Mouse (Mus musculus) spleen, postnatal 36 days (tissue): ENCODE measurements around the gene Cotl1.

Experiments used
- DNase-seq, 2 experiments: peaks; one replicate each; pipeline ENCODE4 v3.0.0; 2022; ENCODE audit warnings: low spot score in 2 of 2, mixed read lengths in 1 of 2

Cotl1 gene

GRCm38 (mm10) chr8:119788607-119789381 lies 51.5 kb downstream of the Cotl1 start:
- DNase-seq = no peak

DNA sequence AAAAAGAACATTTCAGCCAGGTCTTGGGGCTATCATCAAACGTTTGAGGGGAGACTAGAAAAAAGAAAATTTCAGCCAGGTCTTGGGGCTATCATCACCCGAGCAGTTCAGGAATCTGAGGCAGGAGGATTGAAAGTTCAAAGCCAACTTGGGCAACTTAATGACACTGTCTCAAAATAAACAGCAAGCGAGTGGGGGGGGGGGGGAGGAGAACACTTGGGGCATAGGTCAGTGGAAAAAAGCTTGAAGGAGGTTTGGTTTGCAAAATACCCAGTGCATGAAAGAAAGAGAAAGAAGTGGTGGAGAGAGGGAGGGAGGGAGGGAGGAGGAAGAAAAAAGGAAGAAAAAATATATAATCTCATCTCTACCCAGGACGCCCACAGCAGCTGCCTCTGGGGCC lies 53.0 kb downstream of the Cotl1 start:
- DNase-seq = no peak

DNA sequence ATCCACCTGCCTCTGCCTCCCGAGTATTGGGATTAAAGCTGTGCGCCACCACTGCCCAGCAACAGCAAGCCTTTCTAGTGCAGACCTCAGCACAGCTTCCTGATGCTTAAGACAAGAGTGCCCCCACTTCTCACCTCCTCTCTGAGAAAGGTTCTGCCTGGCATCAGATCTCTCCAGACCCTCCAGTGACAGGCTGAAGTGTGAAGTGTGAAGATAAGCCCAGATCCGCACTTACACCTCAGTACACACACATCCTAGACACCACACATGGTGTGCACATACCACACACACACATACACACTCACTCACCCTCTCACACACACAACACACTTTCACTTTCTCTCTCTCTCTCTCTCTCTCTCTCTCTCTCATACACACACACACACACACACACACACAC lies 53.5 kb downstream of the Cotl1 start:
- no peak for DNase-seq

GRCm38 (mm10) chr8:119785764-119786405 lies 54.5 kb downstream of the Cotl1 start:
- DNase-seq = no peak

GRCm38 (mm10) chr8:119784676-119785075 lies 55.7 kb downstream of the Cotl1 start:
- DNase-seq = no peak

DNA sequence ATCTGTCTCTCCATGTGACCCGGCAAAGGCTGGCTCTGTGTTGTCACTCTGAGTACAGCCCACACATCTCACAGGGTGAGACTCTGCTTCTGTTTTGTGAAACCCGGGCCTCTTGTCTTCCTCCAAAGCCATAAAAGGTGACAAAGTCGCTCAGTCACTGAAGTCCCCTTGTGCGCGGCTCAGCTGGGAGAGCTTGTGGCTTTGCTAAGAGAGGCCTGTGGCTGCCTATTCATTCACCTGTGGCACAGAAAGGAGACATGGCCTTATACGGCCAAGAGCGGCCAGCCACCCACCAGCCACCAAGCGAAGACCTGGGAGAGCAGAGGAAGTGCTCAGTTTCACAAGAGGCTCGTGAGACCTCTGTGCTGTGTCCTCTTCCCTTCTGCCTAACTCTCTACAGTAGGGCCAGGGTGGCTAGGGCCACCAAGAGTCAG lies 56.2 kb downstream of the Cotl1 start:
- DNase-seq = peak; percentile 91

- DNase-seq = peak; percentile 46 to 51
Observed at GRCm38 (mm10) chr8:119783579-119783978, 56.8 kb downstream of the Cotl1 start.

DNA sequence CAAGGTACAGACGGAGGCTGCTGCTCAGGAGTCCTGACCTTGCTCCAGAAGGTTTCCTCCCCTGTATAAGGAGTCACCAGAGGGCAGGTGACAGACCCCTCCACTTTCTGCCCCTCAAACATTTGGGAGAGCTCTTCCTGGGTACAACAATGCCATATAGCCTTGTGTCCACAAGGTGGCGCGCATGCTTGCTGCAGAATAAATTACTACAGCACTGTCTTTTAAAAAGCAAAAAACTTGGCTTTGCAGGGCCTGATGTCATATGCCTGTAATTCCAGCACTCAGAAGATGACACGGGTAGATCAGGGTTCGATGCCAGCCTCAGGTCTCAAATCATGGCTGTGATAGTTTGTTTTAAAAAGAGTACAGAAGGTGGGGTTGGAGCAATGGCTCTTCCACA lies 57.6 kb downstream of the Cotl1 start:
- peak; percentile 68 to 80 for DNase-seq

- DNase-seq = no peak
Observed at GRCm38 (mm10) chr8:119781086-119781840, 59.1 kb downstream of the Cotl1 start.

DNA sequence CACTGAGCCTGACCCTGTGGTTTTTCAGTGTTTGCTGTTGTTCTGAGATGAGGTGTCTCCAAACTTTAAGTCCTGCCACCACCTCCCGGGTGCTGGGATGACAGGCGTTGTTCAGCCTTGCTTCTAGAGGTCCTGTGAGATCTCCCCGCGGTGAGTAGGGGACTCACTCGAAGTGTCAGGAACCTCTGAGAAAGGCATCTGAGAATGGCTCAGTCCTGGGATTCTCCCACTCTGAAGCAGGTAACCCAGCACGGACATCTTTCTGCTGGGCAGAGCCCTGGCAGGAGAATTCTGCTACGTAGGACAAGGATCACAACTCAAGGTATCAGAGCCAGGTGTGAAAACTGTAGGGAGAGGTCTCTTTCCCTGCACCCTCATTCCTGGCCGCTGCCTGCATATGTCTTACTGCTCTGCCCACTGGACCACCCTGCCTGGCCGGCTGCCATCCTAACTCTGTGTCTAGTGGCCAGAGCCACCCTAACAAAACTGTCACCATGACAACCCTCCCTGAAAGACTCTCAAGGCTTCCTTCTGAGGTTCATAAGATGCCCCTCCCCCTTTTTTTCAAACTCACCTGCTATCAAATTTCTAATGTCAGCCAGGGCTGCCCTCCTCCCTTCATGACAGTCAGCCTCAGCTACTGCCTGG lies 59.8 kb downstream of the Cotl1 start:
- no peak for DNase-seq

DNA sequence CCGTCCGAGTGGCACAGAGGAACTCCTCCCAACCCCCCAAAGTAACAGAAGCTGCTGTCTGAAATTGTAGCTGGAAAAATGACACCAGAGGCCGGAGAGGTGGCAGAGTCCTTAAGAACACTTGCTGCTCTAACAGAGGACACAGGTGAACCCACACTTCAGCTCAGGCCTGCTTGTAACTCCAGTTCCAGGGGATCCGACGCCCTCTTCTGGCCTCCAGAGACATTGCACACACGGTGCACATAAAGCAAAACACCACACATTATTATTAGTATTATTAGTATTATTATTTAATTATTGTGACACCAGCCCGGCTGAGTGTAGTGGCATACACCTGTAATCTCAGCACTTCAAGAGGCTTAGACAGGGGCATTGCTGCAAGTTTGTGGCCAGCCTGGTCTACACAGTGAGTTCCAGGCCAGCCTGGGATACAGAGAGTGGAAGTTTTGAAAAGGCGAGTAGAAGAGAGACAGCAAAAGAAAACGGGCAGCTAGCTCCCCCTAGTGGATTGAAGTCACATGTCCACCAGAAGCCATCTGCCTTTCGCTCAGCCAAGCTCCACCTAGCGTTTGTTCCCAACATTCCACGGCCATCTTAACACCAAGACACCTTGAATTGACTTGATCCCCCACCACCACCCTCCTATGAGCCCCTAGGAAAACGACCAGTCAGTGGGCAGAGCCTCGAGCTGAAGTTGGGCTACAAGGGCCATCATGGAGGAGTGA lies 61.2 kb downstream of the Cotl1 start:
- DNase-seq = peak; percentile 77 to 81

DNA sequence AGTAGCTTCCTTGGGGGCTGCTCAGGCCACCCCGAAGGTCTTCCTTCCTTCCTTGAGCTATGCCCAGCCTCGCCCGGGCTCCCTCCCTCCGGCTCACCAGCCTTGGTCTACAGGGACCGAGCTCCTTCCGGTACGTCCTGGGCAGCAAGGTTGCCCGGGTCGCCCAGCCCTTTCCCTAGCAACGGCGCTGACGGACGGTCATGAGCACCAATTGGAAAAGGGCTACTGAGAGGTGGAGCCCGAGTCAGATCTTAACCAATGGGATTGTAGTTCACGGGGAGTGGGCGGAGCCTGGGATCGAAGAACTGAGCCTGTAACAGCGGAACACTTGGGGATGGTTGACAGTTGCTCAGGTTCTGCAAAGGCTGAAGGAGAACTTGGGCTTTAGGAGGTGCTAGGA lies 62.1 kb downstream of the Cotl1 start, which contains the start of gene Tldc1:
Gene Tldc1, minus strand, starts transcription at position 154 of the 400 bp plus-strand sequence.
- peak; percentile 98 for DNase-seq

DNA sequence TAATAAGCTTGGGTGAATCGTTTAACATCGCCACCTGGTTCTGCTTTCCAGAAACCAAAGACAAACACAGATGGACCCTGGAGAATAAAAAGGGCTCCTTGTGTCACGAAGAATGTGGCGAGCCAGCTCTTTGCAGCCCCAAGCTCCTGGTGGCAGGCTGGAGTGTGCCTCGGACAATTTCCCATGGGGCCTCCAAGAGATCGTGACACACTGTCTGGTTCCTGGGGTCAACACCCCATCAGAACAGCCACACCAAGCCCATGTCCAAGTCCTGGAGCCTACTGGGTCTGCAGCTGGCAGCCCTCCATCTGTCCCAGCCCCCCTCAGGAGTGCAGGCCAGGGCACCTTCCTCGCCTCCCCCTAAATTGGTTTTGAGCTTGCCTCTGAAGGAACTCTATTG lies 62.6 kb downstream of the Cotl1 start:
- DNase-seq = no peak

- DNase-seq = no peak
Observed at GRCm38 (mm10) chr8:119776668-119777245, 63.6 kb downstream of the Cotl1 start.

GRCm38 (mm10) chr8:119765761-119766444 lies 74.4 kb downstream of the Cotl1 start:
- DNase-seq = no peak

DNA sequence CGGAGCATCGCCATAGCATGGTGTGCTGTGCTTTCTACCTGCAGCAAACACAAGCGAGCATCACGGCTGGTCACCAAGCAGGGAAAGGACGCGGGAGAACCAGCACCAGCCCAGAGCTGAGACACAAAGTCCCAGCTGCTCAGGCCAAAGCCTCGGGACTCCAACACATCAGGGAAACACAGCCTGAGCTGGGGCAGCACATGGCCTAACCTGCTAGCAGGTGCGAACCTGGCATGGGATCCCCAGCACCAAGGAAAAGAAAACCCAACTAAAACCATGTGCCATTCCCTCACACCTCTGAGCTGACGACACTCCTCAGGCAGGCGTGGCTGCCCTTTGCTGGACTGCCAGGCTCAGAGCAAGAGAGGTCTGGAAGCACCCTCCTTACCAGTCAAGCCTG lies 75.0 kb downstream of the Cotl1 start:
- no peak for DNase-seq

DNA sequence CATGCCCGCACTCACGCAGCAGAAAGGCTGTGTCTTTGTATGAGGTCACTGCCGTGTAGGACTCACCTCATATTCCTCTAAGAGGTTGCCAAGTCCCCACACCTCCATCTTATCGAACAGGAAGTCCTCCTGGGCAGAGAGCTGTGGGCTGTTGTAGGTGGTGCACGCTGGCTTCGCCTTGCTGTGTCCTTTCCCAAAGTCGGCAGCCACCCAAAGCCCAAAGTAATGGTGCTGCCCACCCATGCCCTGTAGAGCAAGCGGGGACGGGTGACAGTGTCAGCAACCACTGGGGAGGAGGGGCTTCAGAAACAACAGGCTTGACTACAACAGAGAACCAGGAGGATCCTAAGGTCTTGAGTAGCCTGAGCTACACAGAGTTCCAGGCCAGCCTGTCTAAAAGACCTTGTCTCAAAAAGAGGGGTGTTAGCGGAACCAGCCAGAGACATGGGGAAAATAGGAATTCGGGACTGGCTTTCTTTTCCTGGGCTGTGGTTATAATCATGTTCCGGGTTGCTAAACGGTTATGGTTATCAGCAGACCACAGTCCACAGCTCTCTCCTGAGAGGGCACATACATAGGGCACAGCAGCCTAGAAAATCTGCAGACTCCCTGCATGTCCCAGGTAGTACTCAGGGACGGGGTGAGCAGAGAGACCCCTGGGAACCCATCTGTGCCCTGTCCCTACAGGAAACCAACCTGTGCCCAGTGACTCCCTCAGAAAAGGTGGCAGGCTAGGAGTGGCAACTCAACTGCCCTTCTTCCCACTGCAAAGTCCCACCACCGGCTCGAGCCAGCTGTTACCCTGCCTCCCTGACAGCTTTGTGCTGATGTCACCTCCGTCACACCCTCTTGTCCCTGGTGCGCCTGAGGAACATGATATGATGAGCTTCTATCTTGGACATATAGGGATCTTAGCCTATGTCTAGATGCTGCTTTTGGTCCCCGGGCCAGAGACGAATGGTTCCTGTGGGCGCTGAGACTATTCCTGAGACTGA lies 77.8 kb downstream of the Cotl1 start:
- no peak for DNase-seq

- DNase-seq = no peak
Observed at GRCm38 (mm10) chr8:119761692-119762091, 78.7 kb downstream of the Cotl1 start.
